Mouse (Mus musculus) kidney, embryonic 16.5 days (tissue): ENCODE measurements around the gene Asf1b. TPM values are rescaled to one million over a fixed set of nuclear protein-coding genes. Genes with fewer than 3 reads are reported as not detected.

Source experiments
- microRNA counts: library from miRNA; unstranded; fragments of <30 nt; microRNA quantifications from one replicate; lab custom pipeline; 2016
- microRNA-seq: library from miRNA; unstranded; fragments of <30 nt; microRNA quantifications from one replicate; pipeline ENCODE4, GENCODE M21; 2016
- polyA plus RNA-seq: library from polyadenylated mRNA; unstranded; fragments of >200 nt; fragmentation: Nextera tagmentation; extraction: Ambion mirVana; gene quantifications from 2 replicates; pipeline ENCODE4 v1.2.1, GENCODE M21; 2015

The Asf1b gene
- polyA plus RNA-seq, 1 experiment from 2014 or later = 58.2 TPM

MicroRNA genes within 50 kb of the gene (microRNA counts, 519-probe panel; counts per million panel counts)
- microRNA mmu-miR-1199 (lab: Ali Mortazavi, UCI) = 104 counts per million, percentile 35 among the panel's probes with 10 or more counts

Small RNAs within 50 kb of the gene (microRNA-seq; reads per million reads assigned to microRNA genes)
- gene Gm44330 (not detected), gene Gm44450 (not detected), gene Mir1199 (1.4 reads per million), gene Mir8111 (3.8 reads per million, percentile 18 among the genes with 10 or more reads in this experiment)

Other genes with a start within 250 kb of the Asf1b start
- gene Ddx39, start 240.3 kb upstream of the Asf1b start, polyA plus RNA-seq = 197 and 211 TPM in 2 replicates
- gene Adgre5, start 214.2 kb upstream of the Asf1b start, polyA plus RNA-seq = 40.7 and 42.5 TPM in 2 replicates
- 17.8 and 19.6 TPM in 2 replicates for gene Adgrl1, start 55.4 kb upstream of the Asf1b start, polyA plus RNA-seq
- 0.85 and 1.0 TPM in 2 replicates for gene Gm10644, start 302 bp upstream of the Asf1b start, polyA plus RNA-seq
- gene Prkaca, start 17.5 kb downstream of the Asf1b start, polyA plus RNA-seq = 105 and 143 TPM in 2 replicates
- 9.4 and 11.6 TPM in 2 replicates for gene Samd1, start 42.2 kb downstream of the Asf1b start, polyA plus RNA-seq
- gene 1700067K01Rik, start 46.0 kb downstream of the Asf1b start, polyA plus RNA-seq = 0.51 and 1.1 TPM in 2 replicates
- gene 2210011C24Rik, start 56.7 kb downstream of the Asf1b start, polyA plus RNA-seq = 7.5 and 9.0 TPM in 2 replicates
- 15.5 and 16.7 TPM in 2 replicates for gene Palm3, start 66.0 kb downstream of the Asf1b start, polyA plus RNA-seq
- 2.9 TPM in 2 replicates for gene Il27ra, start 87.1 kb downstream of the Asf1b start, polyA plus RNA-seq
- not detected in 2 replicates for gene Rln3, start 89.5 kb downstream of the Asf1b start, polyA plus RNA-seq
- 1.2 TPM in 2 replicates for gene Gm10643, start 109.6 kb downstream of the Asf1b start, polyA plus RNA-seq
- 10.5 and 11.2 TPM in 2 replicates for gene Rfx1, start 111.3 kb downstream of the Asf1b start, polyA plus RNA-seq
- 11.0 and 11.3 TPM in 2 replicates for gene Dcaf15, start 149.3 kb downstream of the Asf1b start, polyA plus RNA-seq
- gene Podnl1, start 170.5 kb downstream of the Asf1b start, polyA plus RNA-seq = 0.24 and 0.30 TPM in 2 replicates
- gene Cc2d1a, start 192.4 kb downstream of the Asf1b start, polyA plus RNA-seq = 29.0 and 31.1 TPM in 2 replicates
- 1.7 and 1.9 TPM in 2 replicates for gene 4930432K21Rik, start 192.5 kb downstream of the Asf1b start, polyA plus RNA-seq
- 2.6 and 3.1 TPM in 2 replicates for gene Nanos3, start 229.7 kb downstream of the Asf1b start, polyA plus RNA-seq